Mouse (Mus musculus) spleen, adult 2 months (tissue): ENCODE results near the gene Zfp607a.
"Not testable (repeated sequence)": the region's sequence is repeated elsewhere in the genome, so short reads cannot be mapped to it uniquely, and the experiment has no call there.

Experiments
- CTCF ChIP-seq: fragments of 200-500 bp; IDR thresholded peaks from 2 replicates; pipeline ENCODE4 v1.5.1; 2011; ENCODE audit warnings: mild to moderate bottlenecking, inconsistent platforms; ENCODE audit not compliant: insufficient read depth, insufficient read length, insufficient replicate concordance; ENCODE audit errors: extremely low read depth
- POLR2A ChIP-seq: fragments of 200-500 bp; IDR thresholded peaks from 2 replicates; pipeline ENCODE4 v1.6.1; 2011; ENCODE audit warnings: low read depth, low read length, inconsistent platforms

DNA sequence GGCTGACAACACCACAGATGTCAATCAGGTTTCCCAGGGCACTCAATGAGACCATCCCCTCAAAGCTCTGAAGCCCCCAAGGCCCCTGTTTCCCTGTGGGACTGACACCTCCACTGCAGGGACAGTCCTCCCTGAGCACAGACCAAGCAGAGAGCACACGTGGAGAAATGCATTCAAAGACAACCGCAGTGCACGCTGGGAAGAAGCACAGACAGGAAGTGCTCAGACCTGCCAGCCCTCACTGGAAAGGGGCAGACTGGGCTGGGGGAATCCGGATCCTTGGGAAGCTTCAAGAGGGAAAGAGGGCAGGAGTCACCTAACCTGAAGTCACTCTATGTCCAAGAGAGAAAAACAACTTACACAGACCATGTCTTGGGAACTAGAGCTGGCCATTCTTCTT is 69.7 kb downstream of the Zfp607a start:
- not testable (repeated sequence) for TF ChIP-seq CTCF, POLR2A
